Mouse (Mus musculus) spleen, adult 2 months (tissue): ENCODE measurements around the gene Maf. TPM values are rescaled to one million over a fixed set of nuclear protein-coding genes. Genes with fewer than 3 reads are reported as not detected.

Experiments
- DNase-seq, 2 experiments: peaks; one replicate each; pipeline versions ENCODE4 v3.0.0 to v3.0.0-alpha.2; 2012 to 2021; ENCODE audit warnings: low spot score in 2 of 2, low read depth in 1 of 2
- H3K27ac ChIP-seq: fragments of 200-500 bp; 2 replicates; pipeline ENCODE4 v1.5.1; 2012; ENCODE audit warnings: low read length, inconsistent platforms; ENCODE audit not compliant: insufficient read depth
- H3K27me3 ChIP-seq: fragments of 200-500 bp; 2 replicates; pipeline ENCODE4 v1.6.1; 2012; ENCODE audit warnings: mild to moderate bottlenecking, moderate library complexity, low read length, inconsistent platforms; ENCODE audit not compliant: control insufficient read depth, insufficient read depth
- H3K36me3 ChIP-seq: fragments of 200-500 bp; 2 replicates; pipeline ENCODE4 v1.6.1; 2012; ENCODE audit warnings: mild to moderate bottlenecking, low read length, inconsistent platforms; ENCODE audit not compliant: control insufficient read depth, insufficient read depth
- H3K4me1 ChIP-seq: fragments of 200-500 bp; 2 replicates; pipeline ENCODE4 v1.6.1; 2011; ENCODE audit warnings: inconsistent platforms; ENCODE audit not compliant: control insufficient read depth, insufficient read depth, insufficient read length
- H3K4me3 ChIP-seq: fragments of 200-500 bp; 2 replicates; pipeline ENCODE4 v1.5.1; 2011; ENCODE audit warnings: mild to moderate bottlenecking, inconsistent platforms; ENCODE audit not compliant: insufficient read depth, insufficient read length; ENCODE audit errors: extremely low read depth
- CTCF ChIP-seq: fragments of 200-500 bp; IDR thresholded peaks from 2 replicates; pipeline ENCODE4 v1.5.1; 2011; ENCODE audit warnings: mild to moderate bottlenecking, inconsistent platforms; ENCODE audit not compliant: insufficient read depth, insufficient read length, insufficient replicate concordance; ENCODE audit errors: extremely low read depth
- POLR2A ChIP-seq: fragments of 200-500 bp; IDR thresholded peaks from 2 replicates; pipeline ENCODE4 v1.6.1; 2011; ENCODE audit warnings: low read depth, low read length, inconsistent platforms
- WGBS: fragments of 180-500 bp; shearing (Covaris S2); methylation state at CpG from one replicate; pipeline ENCODE4 v1.1.7; 2018; 5-methylcytosine and 5-hydroxymethylcytosine counted together
- polyA plus RNA-seq: library from polyadenylated mRNA; depleted of rRNA; stranded (reverse); fragments of >200 nt; gene quantifications from 2 replicates; pipeline ENCODE4 v1.2.3, GENCODE M21; 2012

Gene Maf
- polyA plus RNA-seq, 1 experiment = 16.6 TPM

DNA sequence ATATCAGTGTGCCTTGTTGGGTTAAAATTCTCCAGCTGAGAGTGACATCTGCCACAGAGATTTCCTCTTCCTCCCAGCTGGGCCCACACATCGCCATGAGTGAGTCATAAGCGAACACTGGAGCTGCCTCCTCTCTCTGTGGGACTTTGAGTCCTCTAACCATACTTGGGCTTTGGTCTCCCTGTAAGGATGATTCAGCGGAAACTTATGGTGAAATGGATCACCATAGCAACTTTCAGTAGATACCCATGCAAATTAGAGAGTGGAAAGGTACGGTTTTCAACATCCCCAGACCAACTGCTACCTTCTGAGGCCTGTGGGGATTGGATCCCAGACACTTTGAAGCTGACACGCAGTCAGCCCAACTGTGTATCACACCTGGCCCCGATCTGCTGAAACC lies 35.1 kb upstream of the Maf start:
- H3K4me1 ChIP-seq = no peaks in the 10 kb centered on the region
- H3K36me3 ChIP-seq = no peaks in the 10 kb centered on the region
- 61% methylated on average over 6 of the region's 6 CpGs for WGBS
- no peak overlapping the region for H3K27ac ChIP-seq
- DNase-seq = no peak
- no peak for TF ChIP-seq POLR2A
- no peak for TF ChIP-seq CTCF
- no peaks in the 10 kb centered on the region for H3K27me3 ChIP-seq
- no peak overlapping the region for H3K4me3 ChIP-seq

DNA sequence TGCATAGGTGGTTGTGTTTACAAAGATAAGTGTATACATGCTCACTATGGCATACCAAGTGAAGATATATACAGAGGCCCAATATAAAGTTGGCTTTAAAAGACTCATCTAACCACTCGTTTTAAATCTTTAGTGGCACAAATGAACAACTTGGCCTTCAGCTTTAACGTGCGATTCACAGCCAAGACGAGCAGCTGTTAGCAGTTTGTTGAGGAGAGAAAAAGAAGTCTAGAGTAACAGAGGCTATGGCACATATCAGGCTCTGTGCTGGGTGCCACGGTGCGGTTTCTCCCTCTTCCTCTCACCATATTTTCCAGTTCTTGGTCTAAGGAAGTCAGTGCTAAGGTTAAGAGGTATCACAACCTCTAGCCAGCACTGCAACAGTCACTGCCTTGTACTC lies 34.4 kb upstream of the Maf start:
- no peak for DNase-seq
- no peak overlapping the region for H3K4me3 ChIP-seq
- no peaks in the 10 kb centered on the region for H3K27me3 ChIP-seq
- TF ChIP-seq CTCF (no peak), POLR2A (no peak)
- no peak overlapping the region for H3K27ac ChIP-seq
- 89% methylated on average over 6 of the region's 6 CpGs for WGBS
- H3K4me1 ChIP-seq = no peaks in the 10 kb centered on the region
- H3K36me3 ChIP-seq = no peaks in the 10 kb centered on the region

DNA sequence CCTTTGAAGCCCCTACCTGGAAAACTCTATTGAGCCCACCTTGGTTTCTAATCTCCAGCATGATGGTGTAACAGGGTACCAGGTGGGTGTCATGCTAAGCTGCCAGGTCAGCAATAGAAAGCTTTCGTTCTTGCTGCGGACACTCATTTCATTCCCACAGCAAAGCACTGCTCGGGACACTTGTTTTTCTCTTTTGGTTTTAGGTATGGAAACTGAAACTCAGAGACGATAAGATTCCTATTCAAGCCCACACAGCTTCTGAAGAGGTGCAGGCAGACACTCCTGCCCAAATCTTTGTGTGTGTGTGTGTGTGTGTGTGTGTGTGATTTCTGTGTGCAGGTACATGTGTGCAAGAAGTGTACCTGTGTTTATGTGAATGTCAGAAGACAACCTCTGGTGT lies 32.2 kb upstream of the Maf start:
- Histone ChIP-seq H3K4me1 (no peaks in the 10 kb centered on the region), H3K27me3 (no peaks in the 10 kb centered on the region), H3K27ac (no peak overlapping the region), H3K36me3 (no peaks in the 10 kb centered on the region), H3K4me3 (no peak overlapping the region)
- WGBS = 86% methylated on average over 4 of the region's 4 CpGs
- no peak for TF ChIP-seq CTCF
- TF ChIP-seq POLR2A = no peak
- DNase-seq = no peak

DNA sequence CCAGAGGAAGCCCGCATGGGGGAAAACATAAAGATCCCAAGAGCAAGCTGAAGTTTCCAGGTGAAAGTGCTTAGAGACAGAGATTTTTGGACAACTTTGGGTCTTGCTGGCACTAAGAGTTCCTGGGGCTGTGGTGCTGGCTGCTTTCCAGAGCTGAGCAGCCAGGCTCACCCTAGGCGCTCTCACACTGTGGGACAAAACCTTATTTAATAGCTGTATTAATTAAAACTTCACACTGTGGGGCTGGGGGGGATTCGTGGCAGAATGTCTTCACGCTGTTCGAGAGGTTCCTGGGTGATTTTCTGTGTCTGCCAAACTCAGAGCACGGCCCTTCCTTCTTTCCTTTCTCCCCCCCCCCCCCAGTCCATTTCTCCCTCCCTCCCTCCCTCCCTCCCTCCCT lies 24.8 kb upstream of the Maf start:
- H3K4me1 ChIP-seq = no peaks in the 10 kb centered on the region
- TF ChIP-seq POLR2A (no peak), CTCF (no peak)
- 69% methylated on average over 6 of the region's 6 CpGs for WGBS
- H3K4me3 ChIP-seq = no peak overlapping the region
- no peaks in the 10 kb centered on the region for H3K27me3 ChIP-seq
- DNase-seq = no peak
- no peak overlapping the region for H3K27ac ChIP-seq
- H3K36me3 ChIP-seq = no peaks in the 10 kb centered on the region

DNA sequence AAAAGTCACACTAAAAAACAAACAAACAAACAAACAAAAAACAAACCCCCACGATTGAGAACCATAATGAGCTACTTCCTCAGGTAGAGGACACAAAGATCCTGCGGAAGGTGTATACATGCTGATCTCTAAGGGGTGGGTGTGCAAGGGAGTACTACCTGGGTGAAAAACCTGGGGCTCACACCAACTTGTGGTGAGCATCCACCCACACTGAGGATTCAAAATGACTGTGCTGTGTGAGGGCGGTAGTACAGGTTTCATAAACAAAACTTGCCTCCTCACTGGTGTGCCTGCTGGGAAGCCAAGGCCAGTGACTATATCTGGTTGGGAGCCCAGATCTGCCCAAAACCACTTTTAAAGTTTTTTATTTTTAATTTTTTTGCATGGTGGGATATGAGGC lies 19.2 kb upstream of the Maf start:
- no peak overlapping the region for H3K27ac ChIP-seq
- no peak for DNase-seq
- TF ChIP-seq CTCF = no peak
- 71% methylated on average over 3 of the region's 3 CpGs for WGBS
- H3K4me3 ChIP-seq = no peak overlapping the region
- H3K4me1 ChIP-seq = no peaks in the 10 kb centered on the region
- no peaks in the 10 kb centered on the region for H3K36me3 ChIP-seq
- no peaks in the 10 kb centered on the region for H3K27me3 ChIP-seq

DNA sequence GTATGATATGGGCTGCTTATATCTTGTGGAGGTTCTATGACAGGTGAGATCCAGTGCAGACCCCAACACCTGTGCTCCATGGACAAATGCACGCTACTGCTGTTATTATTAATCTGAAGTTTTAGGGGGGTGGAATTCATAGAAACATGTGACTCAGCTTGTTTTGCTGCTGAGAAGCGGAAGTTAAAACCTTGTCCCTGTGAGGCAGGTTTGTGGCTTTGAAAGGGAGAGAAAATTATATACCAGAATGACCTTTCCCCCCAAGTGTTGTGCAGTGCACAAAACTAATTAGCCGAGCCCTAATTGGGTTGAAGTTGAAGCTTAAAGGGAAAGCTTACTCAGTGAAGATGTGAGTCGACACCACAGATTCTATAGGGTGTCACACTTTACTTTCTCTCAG lies 18.6 kb upstream of the Maf start:
- Histone ChIP-seq H3K4me3 (no peak overlapping the region), H3K27me3 (no peaks in the 10 kb centered on the region), H3K27ac (no peak overlapping the region), H3K36me3 (no peaks in the 10 kb centered on the region), H3K4me1 (no peaks in the 10 kb centered on the region)
- no peak for DNase-seq
- WGBS = 30% methylated on average over 4 of the region's 4 CpGs
- TF ChIP-seq CTCF (no peak), POLR2A (no peak)

DNA sequence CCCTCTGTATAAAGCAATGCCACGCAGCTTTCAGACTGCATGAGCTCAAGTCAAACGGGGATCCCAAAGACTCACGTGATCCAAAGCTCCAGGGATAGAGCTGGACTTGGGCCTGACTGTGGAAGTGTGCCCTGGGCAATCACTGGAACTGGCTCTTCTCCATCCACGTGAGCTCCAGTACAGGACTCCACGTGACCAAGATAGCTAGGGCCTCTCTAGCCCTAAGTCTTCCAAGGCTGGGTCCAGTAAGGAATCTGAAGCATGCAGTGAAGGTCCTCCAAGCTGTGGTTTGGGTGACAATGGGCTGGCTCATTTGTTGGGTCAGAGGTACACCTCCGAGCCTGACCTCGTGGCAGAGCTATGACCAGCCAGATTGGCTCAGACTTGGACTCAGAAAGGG lies 11.5 kb upstream of the Maf start:
- H3K36me3 ChIP-seq = no peaks in the 10 kb centered on the region
- H3K27me3 ChIP-seq = no peaks in the 10 kb centered on the region
- no peak for DNase-seq
- H3K4me1 ChIP-seq = no peaks in the 10 kb centered on the region
- no peak overlapping the region for H3K27ac ChIP-seq
- WGBS = 87% methylated on average over 7 of the region's 7 CpGs
- TF ChIP-seq POLR2A (no peak), CTCF (no peak)
- no peak overlapping the region for H3K4me3 ChIP-seq

DNA sequence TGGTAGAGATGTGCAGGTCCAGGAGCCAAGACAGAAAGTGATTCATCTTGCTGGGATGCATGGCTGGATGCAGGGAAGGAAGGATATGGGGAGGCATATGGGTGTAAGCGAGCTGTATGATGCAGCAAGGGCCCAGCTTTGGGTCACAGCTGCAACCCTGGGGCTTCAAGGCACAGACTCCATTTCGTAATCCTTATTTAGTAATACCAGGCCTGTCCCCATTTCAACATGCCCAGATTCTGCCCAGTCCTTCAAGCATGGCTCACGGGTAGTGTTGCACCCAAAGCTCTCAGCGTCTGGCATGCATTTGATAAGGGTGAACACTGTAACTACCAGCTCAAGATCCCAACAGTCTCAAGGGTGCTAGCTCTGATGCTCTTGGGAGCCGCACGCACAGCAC lies 11.0 kb upstream of the Maf start:
- 86% methylated on average over 6 of the region's 6 CpGs for WGBS
- no peak overlapping the region for H3K27ac ChIP-seq
- no peak for DNase-seq

More for the DNA sequence above, 11.0 kb upstream of the Maf start:
- no peak overlapping the region for H3K4me3 ChIP-seq
- no peaks in the 10 kb centered on the region for H3K4me1 ChIP-seq
- no peaks in the 10 kb centered on the region for H3K36me3 ChIP-seq
- TF ChIP-seq CTCF (no peak), POLR2A (no peak)
- no peaks in the 10 kb centered on the region for H3K27me3 ChIP-seq
